Mouse (Mus musculus): ENCODE measurements around the gene Zp2. TPM values are rescaled to one million over a fixed set of nuclear protein-coding genes. Genes with fewer than 3 reads are reported as not detected.

Gene Zp2
- polyA plus RNA-seq (2016; fragmentation: Nextera tagmentation; extraction: Ambion mirVana), result 0.10 TPM in 1 of 2 replicates, not detected in the other

DNA sequence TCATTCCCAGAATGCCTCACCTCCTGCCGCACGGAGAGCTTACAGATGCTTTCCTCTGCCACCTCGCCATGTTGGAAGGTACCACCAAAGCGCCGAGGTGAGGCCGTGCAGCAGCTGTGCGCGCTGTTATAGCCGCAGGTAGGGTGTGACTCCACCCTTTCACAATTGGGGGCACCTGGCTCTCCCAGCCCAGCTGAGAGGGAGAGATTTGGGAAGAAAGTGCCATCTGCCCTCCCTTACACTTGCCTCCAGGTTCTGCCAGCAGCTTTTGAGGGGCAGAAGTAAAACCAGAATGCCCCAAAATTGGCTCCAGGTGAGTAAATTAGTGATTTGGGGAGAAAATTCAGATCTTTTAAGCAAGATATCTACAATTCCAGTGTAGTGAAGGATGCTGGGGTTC is at the start of gene Zp2:
Gene Zp2 (minus strand): TSS at position 101 of the 400 bp plus-strand sequence.
- Histone ChIP-seq H3K27me3 (no peaks in the 10 kb centered on the region), H3K4me1 (0 out of 2 replicates have a peak, but pooled peaks cover 1% of the 10 kb centered on the region), H3K9ac (no peak within 1 kb of the TSS), H3K4me3 (no peak within 1 kb of the TSS), H3K4me2 (replicated peaks) (no peak within 1 kb of the TSS), H3K27ac (no peak within 1 kb of the TSS), H3K9me3 (no peaks in the 10 kb centered on the region), H3K36me3 (no peaks in the 10 kb centered on the region)
- 71% methylated on average over 9 of the region's 9 CpGs for WGBS
- ATAC-seq (ENCODE audit: insufficient number of reproducible peaks, insufficient read depth, low FRiP score, low TSS enrichment), result no peak

DNA sequence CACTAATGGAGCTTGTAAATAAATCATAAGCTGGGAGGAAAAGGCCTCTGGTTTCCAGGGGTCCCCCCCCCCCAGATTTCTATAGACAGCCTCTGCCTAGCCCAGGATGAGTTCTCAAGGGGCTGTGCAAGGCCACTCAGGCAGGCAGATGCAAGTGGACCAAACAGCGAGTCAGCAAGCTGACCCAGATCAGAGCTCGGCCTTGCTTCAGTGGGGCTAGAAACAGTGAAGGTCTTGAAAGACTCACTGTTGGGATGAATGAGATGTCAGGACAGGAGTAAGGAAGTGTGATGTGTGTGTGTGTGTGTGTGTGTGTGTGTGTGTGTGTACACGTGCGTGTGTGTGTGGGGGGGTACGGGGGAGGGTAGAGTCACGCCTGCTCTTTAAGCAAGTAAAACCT is 47.7 kb upstream of the Zp2 start:
- WGBS, result 78% methylated on average over 6 of the region's 6 CpGs
- H3K4me1 ChIP-seq, result peaks cover 9% of the 10 kb centered on the region
- no peaks in the 10 kb centered on the region for H3K36me3 ChIP-seq
- H3K9ac ChIP-seq, result no peak overlapping the region
- H3K4me2 ChIP-seq (replicated peaks), result no peak overlapping the region
- H3K27ac ChIP-seq, result no peak overlapping the region
- no peak overlapping the region for H3K4me3 ChIP-seq
- no peaks in the 10 kb centered on the region for H3K9me3 ChIP-seq
- H3K27me3 ChIP-seq, result no peaks in the 10 kb centered on the region
- no peak for ATAC-seq (ENCODE audit: insufficient number of reproducible peaks, insufficient read depth, low FRiP score, low TSS enrichment)

DNA sequence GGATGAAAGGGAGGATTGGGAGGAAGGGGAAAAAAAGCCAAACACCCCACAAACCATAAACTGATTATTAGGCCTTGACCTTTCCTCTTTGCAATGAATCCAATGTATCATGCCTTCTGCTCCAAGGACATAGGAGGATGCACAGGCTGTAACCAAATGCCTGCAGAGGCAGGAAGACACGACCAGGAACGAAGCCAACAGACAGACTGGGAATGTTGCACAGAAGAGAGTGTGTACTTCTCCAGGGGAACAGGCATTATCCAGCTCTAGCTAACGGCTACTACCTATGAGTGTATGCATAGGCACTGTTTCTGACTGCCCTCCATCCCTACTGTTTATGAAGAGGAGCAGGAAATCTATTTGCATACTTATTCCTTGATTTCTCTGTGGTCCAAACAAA is 47.1 kb upstream of the Zp2 start:
- Histone ChIP-seq H3K27ac (no peak overlapping the region), H3K9me3 (no peaks in the 10 kb centered on the region), H3K4me2 (replicated peaks) (no peak overlapping the region), H3K27me3 (no peaks in the 10 kb centered on the region), H3K9ac (no peak overlapping the region), H3K4me3 (no peak overlapping the region), H3K36me3 (no peaks in the 10 kb centered on the region), H3K4me1 (peaks cover 9% of the 10 kb centered on the region)
- WGBS, result 48% methylated on average over 3 of the region's 3 CpGs
- ATAC-seq (ENCODE audit: insufficient number of reproducible peaks, insufficient read depth, low FRiP score, low TSS enrichment), result no peak

DNA sequence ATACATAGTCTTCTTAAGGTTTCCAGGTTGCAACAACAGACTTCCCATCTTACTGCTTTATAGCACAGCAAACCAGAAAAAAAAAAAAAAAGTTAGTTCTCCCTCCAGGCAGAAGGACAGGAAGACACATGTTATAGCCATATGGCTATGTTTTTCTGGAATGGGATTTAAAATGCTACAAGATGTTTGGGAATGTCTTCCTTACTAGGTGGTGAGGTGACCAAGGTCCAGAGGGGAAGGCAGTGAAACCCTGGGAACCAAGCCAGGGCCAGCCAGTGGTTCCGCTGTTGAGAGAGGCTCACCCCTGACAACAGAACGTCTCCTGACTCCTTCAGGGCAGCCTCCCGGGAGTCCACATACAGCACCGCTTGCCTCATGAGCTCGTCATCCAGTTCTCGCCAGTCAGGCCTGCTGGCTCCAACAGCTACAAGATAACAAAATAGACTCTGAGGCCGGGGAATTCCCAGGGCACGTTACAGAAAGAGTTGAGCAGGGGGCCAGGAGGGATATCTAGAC is 45.1 kb upstream of the Zp2 start:
- Histone ChIP-seq H3K4me1 (peaks cover 9% of the 10 kb centered on the region), H3K36me3 (no peaks in the 10 kb centered on the region), H3K27ac (no peak overlapping the region), H3K27me3 (no peaks in the 10 kb centered on the region), H3K4me3 (no peak overlapping the region), H3K9me3 (no peaks in the 10 kb centered on the region), H3K4me2 (replicated peaks) (no peak overlapping the region), H3K9ac (no peak overlapping the region)
- ATAC-seq (ENCODE audit: insufficient number of reproducible peaks, insufficient read depth, low FRiP score, low TSS enrichment), result no peak
- WGBS, result 34% methylated on average over 8 of the region's 8 CpGs

DNA sequence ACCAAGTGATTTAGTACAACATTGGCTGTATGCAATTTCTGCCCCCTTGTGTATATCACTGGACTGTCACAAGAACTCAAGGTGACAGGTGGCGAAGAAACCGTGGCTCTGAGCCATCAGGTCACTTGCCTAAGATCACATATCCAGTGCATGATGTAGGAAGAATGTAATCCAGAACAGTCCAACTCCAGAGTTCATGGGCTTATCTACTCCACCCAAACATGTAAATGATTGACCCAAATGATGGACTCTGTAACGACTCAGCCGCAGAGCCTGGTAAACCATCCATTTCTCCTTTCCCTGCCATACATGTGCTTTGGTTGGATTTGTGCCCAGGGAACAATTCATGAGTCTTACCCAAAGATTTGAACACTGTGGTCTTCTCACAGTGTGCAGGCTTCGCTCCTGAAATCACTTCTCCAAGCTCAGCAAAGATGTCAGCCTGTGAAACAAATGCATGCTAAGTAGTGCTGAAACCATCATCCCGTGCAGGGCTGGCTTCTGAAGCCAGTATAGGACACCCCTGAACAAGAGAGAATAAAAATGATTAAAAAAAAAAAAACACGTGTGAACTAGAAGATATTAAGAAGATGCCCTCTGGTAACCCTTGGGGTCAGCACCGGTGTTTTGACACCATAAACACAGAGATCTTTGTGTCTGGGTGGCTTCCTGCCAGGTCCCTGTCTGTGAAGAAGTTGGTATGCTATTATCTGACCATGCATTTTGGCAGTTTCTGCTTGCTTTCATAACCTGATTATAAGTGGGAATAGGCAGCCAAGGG is 44.5 kb upstream of the Zp2 start:
- Histone ChIP-seq H3K36me3 (no peaks in the 10 kb centered on the region), H3K27ac (no peak overlapping the region), H3K27me3 (no peaks in the 10 kb centered on the region), H3K4me1 (peaks cover 9% of the 10 kb centered on the region), H3K4me3 (no peak overlapping the region), H3K9me3 (no peaks in the 10 kb centered on the region), H3K4me2 (replicated peaks) (no peak overlapping the region), H3K9ac (no peak overlapping the region)
- ATAC-seq (ENCODE audit: insufficient number of reproducible peaks, insufficient read depth, low FRiP score, low TSS enrichment), result no peak
- 62% methylated on average over 8 of the region's 8 CpGs for WGBS

DNA sequence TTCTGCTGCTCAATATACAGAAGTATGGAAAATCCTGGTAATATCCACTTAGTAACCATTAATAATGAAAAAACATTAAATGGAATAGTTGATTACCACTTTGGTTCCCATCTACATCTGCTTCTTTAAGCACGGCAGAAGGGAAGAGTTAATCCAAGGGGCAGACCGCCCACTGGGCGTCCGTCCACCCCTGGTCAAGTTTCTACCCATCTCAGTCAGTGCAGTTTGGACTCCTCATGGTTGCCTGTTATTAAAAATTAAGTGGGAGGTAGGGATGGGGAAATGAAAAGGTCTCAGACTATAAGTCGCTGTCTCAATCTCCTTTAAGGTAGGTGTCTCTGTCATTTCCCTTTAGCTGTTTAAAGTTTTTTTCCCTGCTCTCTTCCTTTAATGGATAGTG is 43.9 kb upstream of the Zp2 start:
- H3K27ac ChIP-seq, result no peak overlapping the region
- peaks cover 9% of the 10 kb centered on the region for H3K4me1 ChIP-seq
- 94% methylated on average over 5 of the region's 5 CpGs for WGBS
- no peak overlapping the region for H3K4me2 ChIP-seq (replicated peaks)
- no peak overlapping the region for H3K4me3 ChIP-seq
- no peaks in the 10 kb centered on the region for H3K36me3 ChIP-seq
- no peaks in the 10 kb centered on the region for H3K27me3 ChIP-seq
- H3K9me3 ChIP-seq, result no peaks in the 10 kb centered on the region
- H3K9ac ChIP-seq, result no peak overlapping the region
- ATAC-seq (ENCODE audit: insufficient number of reproducible peaks, insufficient read depth, low FRiP score, low TSS enrichment), result no peak

DNA sequence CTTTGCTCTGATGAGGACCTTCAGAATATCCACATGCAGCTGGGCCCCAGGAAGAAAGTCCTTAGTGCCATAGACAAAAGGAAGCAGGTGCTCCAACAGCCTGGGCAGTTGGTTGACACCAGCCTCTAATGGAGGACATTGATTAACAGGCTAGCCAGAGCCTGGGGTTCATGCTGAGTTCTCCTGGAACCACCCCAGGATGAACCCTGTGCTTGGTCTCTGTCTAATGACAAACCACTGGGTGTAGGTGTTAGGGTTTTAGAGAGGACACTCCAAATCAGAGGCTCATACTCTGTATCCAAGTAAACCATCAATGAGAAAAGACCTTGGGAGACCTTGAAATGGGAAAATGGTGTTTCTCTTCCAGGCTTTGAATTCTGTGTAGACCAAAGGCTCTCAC is 37.8 kb upstream of the Zp2 start:
- Histone ChIP-seq H3K4me3 (no peak overlapping the region), H3K27ac (no peak overlapping the region), H3K4me2 (replicated peaks) (no peak overlapping the region), H3K9ac (no peak overlapping the region), H3K4me1 (no peaks in the 10 kb centered on the region), H3K9me3 (no peaks in the 10 kb centered on the region), H3K36me3 (no peaks in the 10 kb centered on the region), H3K27me3 (no peaks in the 10 kb centered on the region)
- no peak for ATAC-seq (ENCODE audit: insufficient number of reproducible peaks, insufficient read depth, low FRiP score, low TSS enrichment)

DNA sequence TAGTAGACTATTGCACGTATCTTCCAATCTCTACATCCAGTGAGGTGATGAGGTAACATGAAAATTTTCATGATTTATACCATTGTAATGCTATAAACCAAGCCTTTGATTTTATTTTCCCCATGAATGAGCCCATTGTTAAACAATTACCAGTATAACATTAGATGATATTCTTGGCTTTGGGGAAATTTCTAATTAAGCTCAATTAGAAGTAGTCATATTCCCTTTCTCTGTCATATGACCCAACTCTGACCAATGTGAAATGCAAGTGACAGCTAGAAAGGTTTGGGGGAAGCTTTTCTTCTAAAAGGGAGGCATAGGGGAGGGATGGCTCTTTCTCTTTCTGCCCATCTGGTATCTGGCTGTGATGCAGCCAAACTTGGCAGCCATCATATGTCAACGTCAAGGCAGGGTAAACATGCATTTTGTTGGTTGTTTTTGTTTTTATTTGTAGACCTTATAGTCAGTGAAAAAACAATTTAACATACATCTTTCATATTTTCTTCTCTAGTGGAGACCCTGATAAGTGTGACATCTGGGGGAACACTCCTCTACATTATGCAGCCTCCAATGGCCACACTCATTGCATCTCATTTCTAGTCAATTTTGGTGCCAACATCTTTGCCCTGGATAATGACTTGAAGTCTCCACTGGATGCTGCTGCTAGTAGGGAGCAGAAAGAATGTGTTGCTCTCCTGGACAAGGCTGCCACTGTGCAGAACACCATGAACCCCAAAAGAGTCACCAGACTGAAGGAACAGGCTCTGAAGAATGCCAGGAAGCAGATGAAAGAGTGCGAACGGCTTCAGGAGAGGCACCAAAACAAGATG is 36.5 kb upstream of the Zp2 start:
- Histone ChIP-seq H3K9me3 (no peaks in the 10 kb centered on the region), H3K36me3 (no peaks in the 10 kb centered on the region), H3K4me2 (replicated peaks) (no peak overlapping the region), H3K27me3 (no peaks in the 10 kb centered on the region), H3K4me1 (no peaks in the 10 kb centered on the region), H3K27ac (no peak overlapping the region), H3K4me3 (no peak overlapping the region), H3K9ac (no peak overlapping the region)
- no peak for ATAC-seq (ENCODE audit: insufficient number of reproducible peaks, insufficient read depth, low FRiP score, low TSS enrichment)
- 91% methylated on average over 4 of the region's 4 CpGs for WGBS

DNA sequence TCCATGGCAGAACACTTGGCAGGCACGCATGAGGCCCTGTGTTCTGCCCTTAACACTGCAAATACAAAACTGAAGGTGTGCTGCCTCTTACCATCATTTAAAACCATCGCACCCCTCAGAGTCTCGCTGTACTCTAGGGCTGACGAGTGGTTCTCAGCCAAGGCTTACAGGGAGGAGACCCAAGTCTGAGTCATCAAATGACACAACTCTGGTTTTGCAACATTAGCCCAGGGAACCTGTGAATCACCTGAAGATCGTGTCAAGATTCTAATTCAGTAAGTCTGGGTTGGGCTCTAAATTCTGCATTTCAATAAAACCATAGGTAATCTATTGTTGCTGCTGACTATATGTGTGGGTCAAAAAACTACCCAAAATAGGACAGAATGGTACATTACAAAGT is 35.5 kb upstream of the Zp2 start:
- no peaks in the 10 kb centered on the region for H3K9me3 ChIP-seq
- WGBS, result 88% methylated on average over 5 of the region's 5 CpGs
- no peak overlapping the region for H3K27ac ChIP-seq
- no peaks in the 10 kb centered on the region for H3K36me3 ChIP-seq
- ATAC-seq (ENCODE audit: insufficient number of reproducible peaks, insufficient read depth, low FRiP score, low TSS enrichment), result no peak
- no peak overlapping the region for H3K4me3 ChIP-seq
- no peaks in the 10 kb centered on the region for H3K27me3 ChIP-seq
- H3K9ac ChIP-seq, result no peak overlapping the region
- H3K4me1 ChIP-seq, result no peaks in the 10 kb centered on the region
- H3K4me2 ChIP-seq (replicated peaks), result no peak overlapping the region

DNA sequence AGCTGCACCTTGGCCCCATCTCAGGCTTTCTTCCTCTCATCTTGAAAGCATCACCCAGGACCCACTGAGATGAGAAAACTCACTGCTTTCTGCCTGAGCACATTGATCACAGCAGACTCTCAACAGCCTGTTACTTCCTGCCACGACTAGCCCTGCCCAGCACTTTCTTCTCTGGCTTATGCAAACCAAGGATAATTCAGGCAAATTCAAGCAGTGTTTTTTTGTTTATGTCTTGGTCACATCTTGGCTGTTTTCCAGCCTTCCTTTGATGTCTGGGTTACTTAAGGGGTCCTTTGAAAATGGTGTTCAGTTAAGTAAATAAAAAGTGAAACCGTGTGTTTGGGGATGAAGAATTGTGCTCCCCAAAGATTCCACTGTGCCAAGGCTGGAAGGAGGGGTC is 33.8 kb upstream of the Zp2 start:
- Histone ChIP-seq H3K9me3 (no peaks in the 10 kb centered on the region), H3K4me3 (no peak overlapping the region), H3K4me2 (replicated peaks) (no peak overlapping the region), H3K27me3 (no peaks in the 10 kb centered on the region), H3K27ac (no peak overlapping the region), H3K36me3 (no peaks in the 10 kb centered on the region), H3K4me1 (no peaks in the 10 kb centered on the region), H3K9ac (no peak overlapping the region)
- 22% methylated on average over 2 of the region's 2 CpGs for WGBS
- ATAC-seq (ENCODE audit: insufficient number of reproducible peaks, insufficient read depth, low FRiP score, low TSS enrichment), result no peak

DNA sequence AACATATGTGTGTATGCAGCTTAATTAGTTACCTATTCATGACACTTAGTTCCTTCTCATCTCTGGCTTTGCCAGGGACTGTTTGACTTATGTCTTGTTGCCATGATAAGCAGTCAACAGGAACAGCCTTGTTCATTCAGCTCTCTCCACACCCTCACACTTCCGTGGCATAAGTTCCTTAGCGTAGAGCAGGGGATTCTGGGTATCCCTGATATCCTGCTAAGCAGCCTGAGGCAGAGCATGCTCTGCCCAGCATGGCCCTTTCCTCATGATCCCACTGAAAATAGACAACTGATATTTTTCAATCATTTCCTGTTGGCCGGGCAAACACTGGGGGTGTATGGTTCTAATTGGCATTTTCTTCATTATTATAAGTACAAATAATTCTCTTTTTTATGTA is 32.5 kb upstream of the Zp2 start:
- Histone ChIP-seq H3K36me3 (no peaks in the 10 kb centered on the region), H3K9me3 (no peaks in the 10 kb centered on the region), H3K4me1 (no peaks in the 10 kb centered on the region), H3K9ac (no peak overlapping the region), H3K4me3 (no peak overlapping the region), H3K27me3 (no peaks in the 10 kb centered on the region), H3K27ac (no peak overlapping the region), H3K4me2 (replicated peaks) (no peak overlapping the region)
- WGBS, result 77% methylated on average over 3 of the region's 3 CpGs
- no peak for ATAC-seq (ENCODE audit: insufficient number of reproducible peaks, insufficient read depth, low FRiP score, low TSS enrichment)
